Mouse (Mus musculus) hindbrain, postnatal 0 days (tissue): Measurements from ENCODE around the gene Slc22a12. TPM values are rescaled to one million over a fixed set of nuclear protein-coding genes. Genes with fewer than 3 reads are reported as not detected.

Source experiments
- ATAC-seq: fragments of 200-750 bp; cut with Nextera tagmentation; 2 replicates; pipeline ENCODE4 v1.8.0; 2017; ENCODE audit warnings: mild to moderate bottlenecking, moderate TSS enrichment, moderate library complexity
- DNase-seq: peaks from one replicate; pipeline ENCODE4 v3.0.0-alpha.2; 2015; ENCODE audit warnings: low spot score
- H3K27ac ChIP-seq: fragments of 300-500 bp; sonication (generic); 2 replicates; pipeline ENCODE4 v1.5.1; 2014; ENCODE audit warnings: mild to moderate bottlenecking
- H3K27me3 ChIP-seq: fragments of 300-500 bp; sonication (generic); 2 replicates; pipeline ENCODE4 v1.6.1; 2014; ENCODE audit warnings: low read length, mixed read lengths; ENCODE audit not compliant: insufficient read depth
- H3K36me3 ChIP-seq: fragments of 300-500 bp; sonication (generic); 2 replicates; pipeline ENCODE4 v1.6.1; 2014; ENCODE audit warnings: low read length, mixed read lengths; ENCODE audit not compliant: insufficient read depth
- H3K4me1 ChIP-seq: fragments of 300-500 bp; sonication (generic); 2 replicates; pipeline ENCODE4 v1.6.1; 2014; ENCODE audit warnings: antibody characterized with exemption, low read length, mixed read lengths; ENCODE audit not compliant: insufficient read depth
- H3K4me2 ChIP-seq: fragments of 300-500 bp; sonication (generic); 2 replicates; pipeline ENCODE4 v1.6.1; 2014; ENCODE audit warnings: low read depth, mild to moderate bottlenecking, low read length, moderate library complexity, mixed read lengths
- H3K4me3 ChIP-seq: fragments of 300-500 bp; sonication (generic); 2 replicates; pipeline ENCODE4 v1.5.1; 2014; ENCODE audit warnings: low read length
- H3K9ac ChIP-seq: fragments of 300-500 bp; sonication (generic); replicated peaks from 2 replicates; pipeline ENCODE4 v1.6.1; 2014; ENCODE audit warnings: mild to moderate bottlenecking, low read length, moderate library complexity, mixed read lengths
- H3K9me3 ChIP-seq: fragments of 300-500 bp; sonication (generic); 2 replicates; pipeline ENCODE4 v1.6.1; 2016; ENCODE audit warnings: low read length, mixed read lengths
- CTCF ChIP-seq: IDR thresholded peaks from 2 replicates; pipeline ENCODE4 v1.5.1; 2016; ENCODE audit warnings: antibody characterized with exemption, control low read depth, low read depth
- WGBS: fragments of 180-500 bp; shearing (Covaris S2); extraction: QIAGEN DNeasy Blood & Tissue Kit; methylation state at CpG from one replicate; pipeline ENCODE4 v1.1.7; 2014; 5-methylcytosine and 5-hydroxymethylcytosine counted together
- polyA plus RNA-seq: library from polyadenylated mRNA; unstranded; fragments of >200 nt; fragmentation: Nextera tagmentation; extraction: Ambion mirVana; gene quantifications from 2 replicates; pipeline ENCODE4 v1.2.1, GENCODE M21; 2015
- total RNA-seq: library from RNA; depleted of rRNA; stranded (reverse); fragments of >200 nt; gene quantifications from 2 replicates; pipeline ENCODE4 v1.2.3, GENCODE M21; 2014

The Slc22a12 gene
- total and polyA plus RNA-seq, 2 experiments from 2014 or later, result 0.21 to 0.35 TPM

DNA sequence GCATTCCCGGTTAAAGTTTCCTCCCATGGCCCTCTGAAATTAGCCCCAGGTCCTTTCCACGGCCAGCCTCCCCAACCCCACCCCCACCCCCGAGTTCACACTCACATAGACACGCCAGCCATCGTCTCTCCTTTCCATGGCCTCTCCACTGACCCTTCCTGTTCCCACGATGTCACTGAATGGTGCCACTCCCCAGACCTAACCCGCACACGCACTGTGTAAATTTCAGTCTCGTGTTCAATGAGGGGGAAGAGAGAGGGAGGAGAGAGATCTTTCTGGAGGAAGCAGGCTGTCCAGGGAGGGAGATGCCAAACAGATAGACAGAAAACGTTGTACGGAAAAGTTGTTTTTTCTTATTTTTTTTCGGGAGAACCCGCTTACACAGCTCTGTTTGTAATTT lies 12.5 kb downstream of the Slc22a12 start:
- Histone ChIP-seq H3K27me3 (no peaks in the 10 kb centered on the region), H3K4me3 (no peak overlapping the region), H3K4me2 (peak overlapping the region; percentile 35; the same call in 1 of the 2 replicates), H3K27ac (0 out of 2 replicates have a peak overlapping the region, but pooled peaks have one; percentile 27), H3K36me3 (peaks cover 8% of the 10 kb centered on the region; the same call in 1 of the 2 replicates), H3K9ac (no peak overlapping the region), H3K4me1 (peaks cover 40% of the 10 kb centered on the region), H3K9me3 (no peaks in the 10 kb centered on the region)
- TF ChIP-seq CTCF, result no peak
- ATAC-seq (no peak), DNase-seq (no peak)
- WGBS, result 20% methylated on average over 13 of the region's 13 CpGs

DNA sequence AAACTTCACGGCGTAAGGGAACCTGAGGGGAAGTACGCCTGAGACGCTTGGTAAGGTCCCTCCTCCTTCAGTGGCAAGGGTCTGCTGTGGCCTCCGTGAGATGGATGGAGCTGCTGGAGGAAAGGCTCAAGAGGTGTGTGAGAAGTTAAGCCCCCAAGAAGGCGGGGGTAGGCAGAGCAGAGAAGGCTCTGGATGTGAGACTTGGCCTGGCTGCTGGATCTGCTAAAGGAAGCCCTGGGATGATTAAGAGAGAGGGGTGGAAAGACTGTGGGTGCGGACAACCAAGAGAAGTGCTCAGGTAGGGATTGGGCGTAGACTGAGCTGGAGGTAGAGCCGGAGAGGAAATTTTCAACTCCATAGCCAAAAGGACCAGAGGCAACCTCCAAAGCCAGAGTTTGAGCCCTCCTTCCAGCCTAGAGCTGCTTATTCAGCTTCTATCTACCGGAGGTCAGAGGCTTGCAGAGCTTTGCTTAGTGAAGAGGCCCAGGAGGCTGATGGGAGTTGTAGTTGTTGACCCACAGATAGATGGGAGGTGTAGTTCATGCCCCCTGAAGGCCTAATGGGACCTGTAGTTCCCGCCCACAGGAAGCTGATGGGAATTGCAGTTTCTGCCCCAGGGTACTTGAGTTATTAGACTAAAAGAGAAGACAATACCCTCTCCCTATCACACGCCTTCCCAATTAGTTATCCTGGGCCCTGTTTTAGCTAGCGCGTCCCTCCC lies 13.4 kb downstream of the Slc22a12 start:
- peak; percentile 48 for TF ChIP-seq CTCF
- Histone ChIP-seq H3K4me1 (peaks cover 40% of the 10 kb centered on the region), H3K4me2 (no peak overlapping the region), H3K9me3 (no peaks in the 10 kb centered on the region), H3K4me3 (no peak overlapping the region), H3K36me3 (peaks cover 11% of the 10 kb centered on the region; the same call in 1 of the 2 replicates), H3K9ac (no peak overlapping the region), H3K27ac (peak overlapping the region; percentile 36; the same call in 1 of the 2 replicates), H3K27me3 (no peaks in the 10 kb centered on the region)
- WGBS, result 63% methylated on average over 14 of the region's 14 CpGs
- ATAC-seq (peak; percentile 16; the same call in 1 of the 2 replicates), DNase-seq (peak; percentile 71)

DNA sequence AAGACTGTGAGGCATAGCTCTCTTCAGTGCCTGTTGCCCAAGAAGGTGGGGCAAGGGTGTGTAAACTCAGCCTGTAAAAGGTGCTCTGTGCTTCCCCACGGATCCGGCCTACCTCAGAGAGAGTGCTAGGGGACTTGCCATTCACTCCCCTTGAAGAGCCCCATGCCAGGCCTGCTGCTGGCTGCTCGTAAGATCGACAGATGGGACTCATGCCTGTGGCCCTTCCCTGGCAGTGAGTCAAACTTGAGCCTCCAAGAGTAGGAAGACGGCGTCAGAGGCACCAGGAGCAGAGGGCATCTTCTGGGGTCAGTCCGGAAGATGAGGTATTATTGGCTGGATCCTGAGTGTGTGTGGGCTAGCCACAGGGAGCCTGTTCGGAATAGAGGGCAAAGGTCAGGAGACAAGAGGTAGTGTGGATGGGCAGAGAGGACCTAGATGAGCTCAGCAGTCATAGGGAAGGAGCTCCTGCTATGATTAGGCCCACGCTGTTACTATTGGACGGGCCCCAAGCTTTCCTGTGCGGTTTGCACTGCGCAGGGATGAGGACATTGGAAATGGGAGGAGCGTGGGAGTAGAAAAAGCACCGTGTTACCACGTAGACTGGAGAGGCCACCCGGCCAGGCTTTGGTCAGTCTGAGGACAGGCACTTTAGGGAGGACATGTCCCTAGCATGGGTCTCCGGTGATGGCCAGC lies 14.8 kb downstream of the Slc22a12 start:
- peak overlapping the region; percentile 57 for H3K27ac ChIP-seq
- H3K4me3 ChIP-seq, result no peak overlapping the region
- no peaks in the 10 kb centered on the region for H3K27me3 ChIP-seq
- no peaks in the 10 kb centered on the region for H3K9me3 ChIP-seq
- TF ChIP-seq CTCF, result no peak
- ATAC-seq, result peak; percentile 6; the same call in 1 of the 2 replicates
- H3K36me3 ChIP-seq, result peaks cover 19% of the 10 kb centered on the region; the same call in 1 of the 2 replicates
- no peak overlapping the region for H3K4me2 ChIP-seq
- peaks cover 29% of the 10 kb centered on the region for H3K4me1 ChIP-seq
- DNase-seq, result peak; percentile 72
- H3K9ac ChIP-seq, result no peak overlapping the region
- WGBS, result 50% methylated on average over 17 of the region's 17 CpGs

DNA sequence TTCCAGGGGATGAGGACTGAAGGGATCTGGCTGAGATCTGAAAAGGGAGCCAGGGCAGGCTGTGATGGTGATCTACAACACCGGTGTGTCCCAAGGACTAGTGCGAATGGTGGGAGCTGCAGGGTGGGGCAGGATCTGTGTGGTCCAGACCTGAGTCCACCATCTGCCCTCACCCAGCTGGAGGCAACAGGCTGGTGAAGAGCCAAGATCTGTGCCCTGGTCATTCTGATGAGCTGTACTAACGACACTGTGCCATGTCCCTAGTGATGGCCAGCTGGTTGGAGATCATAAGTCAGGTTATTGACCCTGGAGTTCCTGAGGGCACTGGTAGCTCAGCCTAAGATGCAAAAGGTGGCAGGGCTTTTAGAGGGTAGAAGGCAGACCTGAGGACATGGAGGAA lies 15.4 kb downstream of the Slc22a12 start:
- peaks cover 24% of the 10 kb centered on the region for H3K4me1 ChIP-seq
- DNase-seq (no peak), ATAC-seq (no peak)
- WGBS, result 75% methylated on average over 3 of the region's 3 CpGs
- no peaks in the 10 kb centered on the region for H3K27me3 ChIP-seq
- no peak overlapping the region for H3K4me3 ChIP-seq
- H3K27ac ChIP-seq, result peak overlapping the region; percentile 57; the same call in 1 of the 2 replicates
- no peak overlapping the region for H3K9ac ChIP-seq
- H3K9me3 ChIP-seq, result no peaks in the 10 kb centered on the region
- H3K4me2 ChIP-seq, result no peak overlapping the region
- peaks cover 23% of the 10 kb centered on the region; the same call in 1 of the 2 replicates for H3K36me3 ChIP-seq
- TF ChIP-seq CTCF, result no peak

DNA sequence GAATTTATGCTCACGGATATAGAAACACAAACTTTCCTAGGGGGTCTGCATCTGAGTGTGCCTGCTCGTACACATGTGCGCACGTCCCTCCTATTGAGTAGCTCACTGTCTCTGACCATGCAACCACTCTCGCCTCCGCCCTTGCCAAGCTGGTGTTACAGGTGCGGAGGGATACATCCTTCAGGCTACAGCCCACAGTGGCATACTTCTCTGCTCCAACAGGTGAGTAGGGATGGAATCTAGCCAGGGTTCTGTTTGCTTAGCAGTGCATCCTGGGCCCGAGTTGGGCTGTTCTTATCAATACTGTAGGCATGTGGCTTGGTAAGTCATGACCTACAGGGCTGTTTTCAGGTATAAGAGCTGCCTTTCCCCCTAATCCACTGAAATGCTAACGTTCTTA lies 16.8 kb downstream of the Slc22a12 start:
- Histone ChIP-seq H3K27ac (no peak overlapping the region), H3K4me2 (no peak overlapping the region), H3K36me3 (peaks cover 31% of the 10 kb centered on the region; the same call in 1 of the 2 replicates), H3K4me1 (peaks cover 10% of the 10 kb centered on the region), H3K9ac (no peak overlapping the region), H3K27me3 (no peaks in the 10 kb centered on the region), H3K4me3 (no peak overlapping the region), H3K9me3 (no peaks in the 10 kb centered on the region)
- 95% methylated on average over 9 of the region's 9 CpGs for WGBS
- no peak for DNase-seq
- TF ChIP-seq CTCF, result no peak
- no peak for ATAC-seq

DNA sequence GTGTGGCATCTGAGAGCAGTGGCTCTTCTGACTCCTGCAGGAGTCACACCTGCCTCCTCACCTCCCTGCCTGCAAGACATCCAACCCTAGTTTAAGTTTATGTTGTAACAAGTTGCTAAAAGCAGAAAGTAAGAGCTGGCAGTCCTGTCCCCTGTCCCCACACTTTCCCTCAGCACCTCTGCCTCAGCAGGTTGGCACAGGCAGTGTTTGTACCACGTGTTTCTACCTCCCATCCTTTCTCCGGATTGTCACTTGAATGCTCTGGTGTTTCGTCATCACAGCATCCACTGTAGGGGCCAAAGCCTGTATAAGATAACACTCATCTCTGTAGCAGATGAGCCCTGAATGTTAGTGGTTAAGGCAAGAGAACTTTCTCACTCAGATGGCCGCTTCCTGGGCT lies 17.8 kb downstream of the Slc22a12 start:
- TF ChIP-seq CTCF, result no peak
- no peak overlapping the region for H3K4me3 ChIP-seq
- DNase-seq (no peak), ATAC-seq (no peak)
- H3K27me3 ChIP-seq, result no peaks in the 10 kb centered on the region
- H3K9ac ChIP-seq, result no peak overlapping the region
- H3K4me1 ChIP-seq, result peaks cover 4% of the 10 kb centered on the region; the same call in 1 of the 2 replicates
- H3K27ac ChIP-seq, result no peak overlapping the region
- 76% methylated on average over 4 of the region's 4 CpGs for WGBS
- no peak overlapping the region for H3K4me2 ChIP-seq
- peaks cover 41% of the 10 kb centered on the region; the same call in 1 of the 2 replicates for H3K36me3 ChIP-seq
- H3K9me3 ChIP-seq, result no peaks in the 10 kb centered on the region
